Comparison of ENCODE assay signal across 40 mouse cellular contexts in genomic region chr2:36415174-36415573, GRCm38 (mm10). TPM values are rescaled to one million over a fixed set of nuclear protein-coding genes. Genes with fewer than 3 reads are reported as not detected.
"Had no signal": no experiment of that assay in that cellular context is flagged by ENCODE, and none has a peak within 500 bp of the region (broad histone marks: within the 10 kb centered on the region; RNA-seq: fewer than 3 reads in every experiment).

No protein-coding gene starts in this region.

RNA-seq across cellular contexts. Expression of gene Olfr339, which starts 3.6 kb away (rescaled TPM):
- total RNA-seq: heart, postnatal 10 days; heart, postnatal 14 days; heart, postnatal 25 days; heart, postnatal 36 days; heart, postnatal 4 days; hematopoietic stem cell, adult 5-6 weeks; hindbrain, postnatal 0 days; layer of hippocampus, adult 18-20 months; layer of hippocampus, adult 2 months; layer of hippocampus, adult 8-10 months; layer of hippocampus, postnatal 10 days; layer of hippocampus, postnatal 14 days; layer of hippocampus, postnatal 25 days; layer of hippocampus, postnatal 36 days; left cerebral cortex, adult 18-20 months; left cerebral cortex, adult 2 months; left cerebral cortex, adult 8-10 months had no signal
- polyA plus RNA-seq: heart, embryonic 13.5 days; heart, embryonic 14.5 days; heart, embryonic 15.5 days; heart, embryonic 16.5 days; heart, postnatal 0 days; hindbrain, embryonic 10.5 days; hindbrain, embryonic 11.5 days; hindbrain, embryonic 12.5 days; hindbrain, embryonic 13.5 days; hindbrain, embryonic 14.5 days; hindbrain, embryonic 15.5 days; hindbrain, embryonic 16.5 days; hindbrain, postnatal 0 days; inflammation-experienced regulatory T-cells, adult 6 months; intestine, embryonic 14.5 days; intestine, embryonic 15.5 days; intestine, embryonic 16.5 days; intestine, postnatal 0 days; kidney, adult 2 months; kidney, embryonic 14.5 days; kidney, embryonic 15.5 days; kidney, embryonic 16.5 days; kidney, postnatal 0 days; large intestine, adult 2 months had no signal

RNA-seq across cellular contexts. Expression of gene Olfr340, which starts 37.2 kb away (rescaled TPM):
- total RNA-seq: heart, postnatal 10 days; heart, postnatal 14 days; heart, postnatal 25 days; heart, postnatal 36 days; heart, postnatal 4 days; hindbrain, postnatal 0 days; layer of hippocampus, adult 18-20 months; layer of hippocampus, adult 2 months; layer of hippocampus, adult 8-10 months; layer of hippocampus, postnatal 10 days; layer of hippocampus, postnatal 14 days; layer of hippocampus, postnatal 25 days; layer of hippocampus, postnatal 36 days; left cerebral cortex, adult 18-20 months; left cerebral cortex, adult 2 months; left cerebral cortex, adult 8-10 months had no signal
- polyA plus RNA-seq: heart, embryonic 13.5 days; heart, embryonic 14.5 days; heart, embryonic 15.5 days; heart, embryonic 16.5 days; heart, postnatal 0 days; hindbrain, embryonic 10.5 days; hindbrain, embryonic 11.5 days; hindbrain, embryonic 12.5 days; hindbrain, embryonic 13.5 days; hindbrain, embryonic 14.5 days; hindbrain, embryonic 15.5 days; hindbrain, embryonic 16.5 days; hindbrain, postnatal 0 days; inflammation-experienced regulatory T-cells, adult 6 months; intestine, embryonic 14.5 days; intestine, embryonic 15.5 days; intestine, embryonic 16.5 days; intestine, postnatal 0 days; kidney, adult 2 months; kidney, embryonic 14.5 days; kidney, embryonic 15.5 days; kidney, embryonic 16.5 days; kidney, postnatal 0 days; large intestine, adult 2 months had no signal

RNA-seq across cellular contexts. Expression of gene Olfr338, which starts 41.9 kb away (rescaled TPM):
- total RNA-seq: heart, postnatal 10 days; heart, postnatal 14 days; heart, postnatal 25 days; heart, postnatal 36 days; heart, postnatal 4 days; hematopoietic stem cell, adult 5-6 weeks; hindbrain, postnatal 0 days; layer of hippocampus, adult 18-20 months; layer of hippocampus, postnatal 10 days; layer of hippocampus, postnatal 25 days; left cerebral cortex, adult 18-20 months had no signal
- polyA plus RNA-seq: heart, embryonic 13.5 days; heart, embryonic 14.5 days; heart, embryonic 15.5 days; heart, embryonic 16.5 days; heart, postnatal 0 days; hindbrain, embryonic 10.5 days; hindbrain, embryonic 11.5 days; hindbrain, embryonic 12.5 days; hindbrain, embryonic 14.5 days; hindbrain, embryonic 15.5 days; hindbrain, embryonic 16.5 days; hindbrain, postnatal 0 days; intestine, embryonic 14.5 days; intestine, embryonic 16.5 days; intestine, postnatal 0 days; kidney, adult 2 months; kidney, embryonic 15.5 days; kidney, embryonic 16.5 days; kidney, postnatal 0 days; large intestine, adult 2 months had no signal
